Mouse (Mus musculus) megakaryocyte, embryonic 14.5 days (primary cell): ENCODE measurements around the gene Prss57.

Experiments used
- FLI1 ChIP-seq: IDR thresholded peaks from 2 replicates; pipeline ENCODE4 v1.6.1; 2012; ENCODE audit warnings: low read length, inconsistent platforms, mixed read lengths
- GATA1 ChIP-seq: IDR thresholded peaks from 3 replicates; pipeline ENCODE4 v1.6.1; 2012; ENCODE audit warnings: mixed read lengths, low read length, inconsistent platforms, borderline replicate concordance

GRCm38 (mm10) chr10:79820277-79820676, 29.5 kb upstream of the Prss57 start:
- TF ChIP-seq GATA1 (no peak), FLI1 (no peak)
